ENCODE assay signal across 36 mouse cellular contexts in genomic region chr5:30340815-30341214, GRCm38 (mm10). TPM values are rescaled to one million over a fixed set of nuclear protein-coding genes. Genes with fewer than 3 reads are reported as not detected.
DNase-seq lines count a peak whose midpoint lies in the region; ATAC-seq and TF ChIP-seq lines count a peak whose summit lies in the region.
"Had no signal": no experiment of that assay in that cellular context is flagged by ENCODE, and none has a peak within 500 bp of the region (broad histone marks: within the 10 kb centered on the region; RNA-seq: fewer than 3 reads in every experiment).

No protein-coding gene starts in this region.

- H3K27me3 ChIP-seq in hindbrain, postnatal 0 days (ENCODE audit: insufficient read depth, low read length): no peaks in the 10 kb centered on the region
- H3K27me3 ChIP-seq in hindbrain, embryonic 16.5 days (replicated peaks; ENCODE audit: control insufficient read depth, insufficient read depth, low read length): no peaks in the 10 kb centered on the region
- H3K27me3 ChIP-seq in limb, embryonic 10.5 days (ENCODE audit: low read depth, poor library complexity, severe bottlenecking): peaks cover 22% of the 10 kb centered on the region
- H3K27me3 ChIP-seq: forebrain, embryonic 15.5 days had no signal

- DNase-seq in hindbrain, postnatal 0 days (ENCODE audit: low spot score): peak; percentile 17
- DNase-seq in cerebellum, adult 11 months: peak; percentile 71
- peak; percentile 89 for DNase-seq in cerebellum, adult 9-10 months
- peak; percentile 76 to 79 for DNase-seq in cerebellum, postnatal 36 days
- DNase-seq in limb, embryonic 10.5 days (ENCODE audit: low spot score): no peak
- DNase-seq in right cerebral cortex, adult 2 months (ENCODE audit: low spot score in 2 of 2): no peak
- DNase-seq: adrenal gland, adult 8-10 months; gastrocnemius, adult 2 months; gastrocnemius, postnatal 36 days; heart, adult 18-20 months; heart, postnatal 10 days; kidney, postnatal 25 days; lung, adult 2 months; lung, postnatal 10 days; right cerebral cortex, adult 18-20 months; right cerebral cortex, postnatal 4 days; thymus, adult 18-20 months had no signal

- TF ChIP-seq CTCF in hindbrain, postnatal 0 days (IDR thresholded peaks at IDR 0.05; ENCODE audit: low read depth): no peak

- no peak overlapping the region; the same call in 1 of the 2 replicates for H3K27ac ChIP-seq in hindbrain, postnatal 0 days
- H3K27ac ChIP-seq in hindbrain, embryonic 16.5 days (ENCODE audit: low read depth, low read length): no peak overlapping the region
- H3K27ac ChIP-seq in limb, embryonic 10.5 days: no peak overlapping the region
- H3K27ac ChIP-seq: embryonic facial prominence, embryonic 13.5 days; forebrain, embryonic 10.5 days; forebrain, embryonic 15.5 days; gastrocnemius, adult 2 months; heart, embryonic 13.5 days; hindbrain, embryonic 10.5 days; hindbrain, embryonic 15.5 days; kidney, embryonic 15.5 days; left cerebral cortex, adult 2 months; limb, embryonic 15.5 days; liver, embryonic 14.5 days; macrophage; neural tube, embryonic 12.5 days; stomach, postnatal 0 days had no signal

- no peak overlapping the region for H3K9ac ChIP-seq in hindbrain, postnatal 0 days (replicated peaks; ENCODE audit: low read length)
- no peak overlapping the region for H3K9ac ChIP-seq in hindbrain, embryonic 16.5 days (ENCODE audit: low read depth, low read length)
- H3K9ac ChIP-seq: embryonic facial prominence, embryonic 13.5 days; forebrain, embryonic 15.5 days; heart, embryonic 13.5 days; hindbrain, embryonic 15.5 days; kidney, embryonic 15.5 days; limb, embryonic 15.5 days; liver, embryonic 14.5 days; neural tube, embryonic 12.5 days had no signal

- no peaks in the 10 kb centered on the region for H3K9me3 ChIP-seq in hindbrain, postnatal 0 days (ENCODE audit: low read length)
- no peaks in the 10 kb centered on the region for H3K9me3 ChIP-seq in hindbrain, embryonic 16.5 days (ENCODE audit: control insufficient read depth, low read length)
- no peaks in the 10 kb centered on the region for H3K9me3 ChIP-seq in limb, embryonic 10.5 days (replicated peaks)
- H3K9me3 ChIP-seq: embryonic facial prominence, embryonic 13.5 days; forebrain, embryonic 10.5 days; forebrain, embryonic 15.5 days; G1E; heart, embryonic 13.5 days; hindbrain, embryonic 10.5 days; hindbrain, embryonic 15.5 days; kidney, embryonic 15.5 days; limb, embryonic 15.5 days; neural tube, embryonic 12.5 days had no signal

- ATAC-seq in hindbrain, postnatal 0 days: no peak
- no peak for ATAC-seq in hindbrain, embryonic 16.5 days
- ATAC-seq: forebrain, embryonic 15.5 days; intestine, postnatal 0 days; midbrain, embryonic 16.5 days had no signal

- H3K4me3 ChIP-seq in hindbrain, postnatal 0 days (ENCODE audit: low read length): no peak overlapping the region
- H3K4me3 ChIP-seq in hindbrain, embryonic 16.5 days (ENCODE audit: low read length): no peak overlapping the region
- H3K4me3 ChIP-seq in limb, embryonic 10.5 days: no peak overlapping the region
- H3K4me3 ChIP-seq: embryonic facial prominence, embryonic 13.5 days; forebrain, embryonic 10.5 days; forebrain, embryonic 15.5 days; gastrocnemius, adult 2 months; heart, embryonic 13.5 days; hindbrain, embryonic 10.5 days; hindbrain, embryonic 15.5 days; kidney, embryonic 15.5 days; left cerebral cortex, adult 2 months; limb, embryonic 15.5 days; myocyte; neural tube, embryonic 12.5 days had no signal

- H3K4me2 ChIP-seq in hindbrain, postnatal 0 days (ENCODE audit: low read depth, low read length): no peak overlapping the region
- H3K4me2 ChIP-seq in hindbrain, embryonic 16.5 days (ENCODE audit: low read length): no peak overlapping the region
- H3K4me2 ChIP-seq: embryonic facial prominence, embryonic 13.5 days; forebrain, embryonic 15.5 days; heart, embryonic 13.5 days; hindbrain, embryonic 15.5 days; kidney, embryonic 15.5 days; limb, embryonic 15.5 days; neural tube, embryonic 12.5 days had no signal

- no peaks in the 10 kb centered on the region for H3K4me1 ChIP-seq in hindbrain, postnatal 0 days (ENCODE audit: insufficient read depth, low read length)
- no peaks in the 10 kb centered on the region for H3K4me1 ChIP-seq in hindbrain, embryonic 16.5 days (ENCODE audit: control insufficient read depth, insufficient read depth, low read depth, low read length)
- peaks cover 11% of the 10 kb centered on the region for H3K4me1 ChIP-seq in limb, embryonic 10.5 days
- H3K4me1 ChIP-seq: neural tube, embryonic 12.5 days had no signal

- 62% methylated on average over 5 of the region's 5 CpGs for WGBS in hindbrain, postnatal 0 days
- WGBS in hindbrain, embryonic 16.5 days: 76% methylated on average over 5 of the region's 5 CpGs
- 83% methylated on average over 5 of the region's 5 CpGs for WGBS in limb, embryonic 10.5 days

- H3K36me3 ChIP-seq in hindbrain, postnatal 0 days (ENCODE audit: insufficient read depth, low read length): no peaks in the 10 kb centered on the region
- no peaks in the 10 kb centered on the region for H3K36me3 ChIP-seq in hindbrain, embryonic 16.5 days (ENCODE audit: control insufficient read depth, insufficient read depth, low read length)
- H3K36me3 ChIP-seq in limb, embryonic 10.5 days: no peaks in the 10 kb centered on the region
- H3K36me3 ChIP-seq: embryonic facial prominence, embryonic 13.5 days; forebrain, embryonic 10.5 days; forebrain, embryonic 15.5 days; G1E; heart, embryonic 13.5 days; hindbrain, embryonic 10.5 days; hindbrain, embryonic 15.5 days; kidney, embryonic 15.5 days; limb, embryonic 15.5 days; neural tube, embryonic 12.5 days had no signal

RNA-seq across cellular contexts. Expression of gene Drc1, which starts 59.6 kb away (rescaled TPM):
- total RNA-seq in hindbrain, postnatal 0 days (2014; rRNA removed): 4.6 and 4.9 TPM in 2 replicates
- polyA plus RNA-seq in hindbrain, postnatal 0 days (2015; fragmentation: Nextera tagmentation; extraction: Ambion mirVana): 6.6 TPM in 2 replicates
- polyA plus RNA-seq in hindbrain, embryonic 16.5 days (2015; fragmentation: Nextera tagmentation; extraction: Ambion mirVana): 6.3 and 7.0 TPM in 2 replicates
- polyA plus RNA-seq in limb, embryonic 10.5 days (2016; fragmentation: Nextera tagmentation; extraction: Ambion mirVana): 0.28 TPM in 1 of 2 replicates, not detected in the other
- total RNA-seq: common myeloid progenitor, adult 5-6 weeks; G1E; gastrocnemius, adult 2 months had no signal
- polyA plus RNA-seq: G1E, macrophage had no signal

Comparison
In these comparisons a context has a peak if more than half of its experiments do, and no peak if none do; other contexts are left out.
1. DNase-seq: peak in hindbrain, postnatal 0 days (single experiment), cerebellum, adult 11 months (single experiment), cerebellum, adult 9-10 months (single experiment) and cerebellum, postnatal 36 days (2 of 2); none in limb, embryonic 10.5 days (single experiment) and right cerebral cortex, adult 2 months (0 of 2).